Mouse (Mus musculus): ENCODE results near the gene Gjd2. TPM values are rescaled to one million over a fixed set of nuclear protein-coding genes. Genes with fewer than 3 reads are reported as not detected.
A peak's percentile ranks its signal among the peaks of the same experiment; 100 is the strongest.

The Gjd2 gene
- not detected for total RNA-seq (2021)

- DNase-seq: peak; percentile 22
These were observed at the start of gene Gjd2 for GRCm38 (mm10) chr2:114013295-114013771. TSS of gene Gjd2 (minus strand) at chr2:114013619.

GRCm38 (mm10) chr2:114060071-114060591 is 46.7 kb upstream of the Gjd2 start:
- DNase-seq: no peak

GRCm38 (mm10) chr2:114059608-114060007 is 46.2 kb upstream of the Gjd2 start:
- no peak for DNase-seq

- DNase-seq: peak; percentile 72
These were observed 44.9 kb upstream of the Gjd2 start for GRCm38 (mm10) chr2:114058226-114058796.

GRCm38 (mm10) chr2:114057303-114057853 is 44.0 kb upstream of the Gjd2 start:
- peak; percentile 94 for DNase-seq

GRCm38 (mm10) chr2:114054129-114054528 is 40.7 kb upstream of the Gjd2 start:
- DNase-seq: peak; percentile 78

GRCm38 (mm10) chr2:114052696-114053598 is 39.5 kb upstream of the Gjd2 start, which contains the start of gene Actc1:
TSS of gene Actc1 (minus strand) at chr2:114053548.
- DNase-seq: peak; percentile 93

GRCm38 (mm10) chr2:114051871-114052241 is 38.4 kb upstream of the Gjd2 start:
- peak; percentile 29 for DNase-seq

GRCm38 (mm10) chr2:114051111-114051870 is 37.9 kb upstream of the Gjd2 start:
- DNase-seq: peak; percentile 30

GRCm38 (mm10) chr2:114050150-114050549 is 36.7 kb upstream of the Gjd2 start:
- DNase-seq: peak; percentile 39

GRCm38 (mm10) chr2:114049372-114049771 is 36.0 kb upstream of the Gjd2 start:
- peak; percentile 30 for DNase-seq

GRCm38 (mm10) chr2:114047960-114048611 is 34.7 kb upstream of the Gjd2 start:
- peak; percentile 29 for DNase-seq

GRCm38 (mm10) chr2:114046151-114046664 is 32.8 kb upstream of the Gjd2 start:
- peak; percentile 68 for DNase-seq

GRCm38 (mm10) chr2:114037926-114038325 is 24.5 kb upstream of the Gjd2 start:
- DNase-seq: no peak

- DNase-seq: no peak
These were observed 18.8 kb upstream of the Gjd2 start for GRCm38 (mm10) chr2:114032259-114032658.

GRCm38 (mm10) chr2:114023383-114023782 is 10.0 kb upstream of the Gjd2 start:
- DNase-seq: no peak

- no peak for DNase-seq
These were observed 6.8 kb upstream of the Gjd2 start for GRCm38 (mm10) chr2:114020210-114020563.

- no peak for DNase-seq
These were observed 6.2 kb upstream of the Gjd2 start for GRCm38 (mm10) chr2:114019474-114020209.

- no peak for DNase-seq
These were observed 4.7 kb upstream of the Gjd2 start for GRCm38 (mm10) chr2:114018136-114018535.

GRCm38 (mm10) chr2:114014839-114015238 is 1.4 kb upstream of the Gjd2 start:
- DNase-seq: no peak

GRCm38 (mm10) chr2:114013846-114014245 is 427 bp upstream of the Gjd2 start:
- DNase-seq: no peak
